Mouse (Mus musculus) hindbrain, embryonic 15.5 days (tissue): Measurements from ENCODE around the gene Scn3b. TPM values are rescaled to one million over a fixed set of nuclear protein-coding genes. Genes with fewer than 3 reads are reported as not detected.

Experiments used
- ATAC-seq: fragments of 200-750 bp; cut with Nextera tagmentation; 2 replicates; pipeline ENCODE4 v1.8.0; 2017; ENCODE audit warnings: low read depth, moderate number of reproducible peaks, moderate TSS enrichment; ENCODE audit not compliant: low FRiP score
- H3K27ac ChIP-seq: fragments of 300-500 bp; sonication (generic); replicated peaks from 2 replicates; pipeline ENCODE4 v1.5.1; 2015; ENCODE audit warnings: mild to moderate bottlenecking, inconsistent platforms
- H3K27me3 ChIP-seq: fragments of 300-500 bp; sonication (generic); 2 replicates; pipeline ENCODE4 v1.6.1; 2015; ENCODE audit warnings: control low read depth, inconsistent platforms
- H3K36me3 ChIP-seq: fragments of 300-500 bp; sonication (generic); 2 replicates; pipeline ENCODE4 v1.6.1; 2015; ENCODE audit warnings: control low read depth, inconsistent platforms
- H3K4me1 ChIP-seq: fragments of 300-500 bp; sonication (generic); replicated peaks from 2 replicates; pipeline ENCODE4 v1.6.1; 2015; ENCODE audit warnings: control low read depth, inconsistent platforms
- H3K4me2 ChIP-seq: fragments of 300-500 bp; sonication (generic); 2 replicates; pipeline ENCODE4 v1.6.1; 2015; ENCODE audit warnings: moderate library complexity, mild to moderate bottlenecking, inconsistent platforms
- H3K4me3 ChIP-seq: fragments of 300-500 bp; sonication (generic); 2 replicates; pipeline ENCODE4 v1.5.1; 2015; ENCODE audit warnings: mild to moderate bottlenecking, inconsistent platforms
- H3K9ac ChIP-seq: fragments of 300-500 bp; sonication (generic); 2 replicates; pipeline ENCODE4 v1.6.1; 2015; ENCODE audit warnings: inconsistent platforms
- H3K9me3 ChIP-seq: fragments of 300-500 bp; sonication (generic); 2 replicates; pipeline ENCODE4 v1.6.1; 2016; ENCODE audit warnings: control low read depth, inconsistent platforms
- WGBS: fragments of 180-500 bp; shearing (Covaris S2); methylation state at CpG from one replicate; pipeline ENCODE4 v1.1.7; 2015; 5-methylcytosine and 5-hydroxymethylcytosine counted together
- polyA plus RNA-seq: library from polyadenylated mRNA; unstranded; fragments of >200 nt; fragmentation: Nextera tagmentation; extraction: Ambion mirVana; gene quantifications from 2 replicates; pipeline ENCODE4 v1.2.1, GENCODE M21; 2015

Gene Scn3b
- polyA plus RNA-seq, 1 experiment from 2014 or later, result 151 TPM

- no peaks in the 10 kb centered on the region for H3K9me3 ChIP-seq
- no peaks in the 10 kb centered on the region for H3K27me3 ChIP-seq
- no peak overlapping the region for H3K4me3 ChIP-seq
- H3K9ac ChIP-seq, result no peak overlapping the region
- H3K4me2 ChIP-seq, result no peak overlapping the region
- H3K36me3 ChIP-seq, result peaks cover 86% of the 10 kb centered on the region
- no peak overlapping the region for H3K27ac ChIP-seq
- no peaks in the 10 kb centered on the region for H3K4me1 ChIP-seq
- no peak for ATAC-seq
- WGBS, result 90% methylated on average over 15 of the region's 15 CpGs
These were observed 31.3 kb downstream of the Scn3b start for GRCm38 (mm10) chr9:40300018-40300989.

GRCm38 (mm10) chr9:40301475-40301874 is 32.5 kb downstream of the Scn3b start:
- ATAC-seq, result no peak
- H3K4me3 ChIP-seq, result no peak overlapping the region

GRCm38 (mm10) chr9:40302375-40302774 is 33.4 kb downstream of the Scn3b start:
- no peaks in the 10 kb centered on the region for H3K9me3 ChIP-seq
- no peak overlapping the region for H3K4me2 ChIP-seq
- no peak overlapping the region for H3K9ac ChIP-seq
- no peaks in the 10 kb centered on the region for H3K4me1 ChIP-seq
- peaks cover 93% of the 10 kb centered on the region for H3K36me3 ChIP-seq
- 90% methylated on average over 8 of the region's 8 CpGs for WGBS
- no peaks in the 10 kb centered on the region for H3K27me3 ChIP-seq
- H3K27ac ChIP-seq, result no peak overlapping the region
- H3K4me3 ChIP-seq, result no peak overlapping the region
- ATAC-seq, result no peak

More at GRCm38 (mm10) chr9:40301475-40301874, 32.5 kb downstream of the Scn3b start:
- H3K36me3 ChIP-seq, result peaks cover 93% of the 10 kb centered on the region
- H3K27ac ChIP-seq, result no peak overlapping the region
- H3K9ac ChIP-seq, result no peak overlapping the region
- 93% methylated on average over 5 of the region's 5 CpGs for WGBS
- H3K9me3 ChIP-seq, result no peaks in the 10 kb centered on the region
- no peaks in the 10 kb centered on the region for H3K4me1 ChIP-seq
- H3K4me2 ChIP-seq, result no peak overlapping the region
- H3K27me3 ChIP-seq, result no peaks in the 10 kb centered on the region

GRCm38 (mm10) chr9:40304243-40304642 is 35.2 kb downstream of the Scn3b start:
- no peaks in the 10 kb centered on the region for H3K4me1 ChIP-seq
- H3K27ac ChIP-seq, result no peak overlapping the region
- WGBS, result 97% methylated on average over 8 of the region's 8 CpGs
- ATAC-seq, result no peak
- H3K4me2 ChIP-seq, result no peak overlapping the region
- H3K4me3 ChIP-seq, result no peak overlapping the region
- no peaks in the 10 kb centered on the region for H3K27me3 ChIP-seq
- H3K9me3 ChIP-seq, result no peaks in the 10 kb centered on the region
- H3K9ac ChIP-seq, result no peak overlapping the region
- peaks cover 90% of the 10 kb centered on the region for H3K36me3 ChIP-seq

GRCm38 (mm10) chr9:40307311-40307710 is 38.3 kb downstream of the Scn3b start:
- WGBS, result 77% methylated on average over 3 of the region's 3 CpGs
- H3K4me2 ChIP-seq, result no peak overlapping the region
- no peaks in the 10 kb centered on the region for H3K27me3 ChIP-seq
- no peak overlapping the region for H3K4me3 ChIP-seq
- H3K27ac ChIP-seq, result no peak overlapping the region
- no peaks in the 10 kb centered on the region for H3K9me3 ChIP-seq
- no peak overlapping the region for H3K9ac ChIP-seq
- ATAC-seq, result no peak
- H3K36me3 ChIP-seq, result peaks cover 89% of the 10 kb centered on the region
- no peaks in the 10 kb centered on the region for H3K4me1 ChIP-seq

GRCm38 (mm10) chr9:40309876-40310275 is 40.9 kb downstream of the Scn3b start:
- Histone ChIP-seq H3K4me1 (no peaks in the 10 kb centered on the region), H3K27me3 (no peaks in the 10 kb centered on the region), H3K36me3 (peaks cover 91% of the 10 kb centered on the region), H3K4me2 (no peak overlapping the region), H3K27ac (no peak overlapping the region), H3K9me3 (no peaks in the 10 kb centered on the region), H3K4me3 (no peak overlapping the region), H3K9ac (no peak overlapping the region)
- WGBS, result 97% methylated on average over 6 of the region's 6 CpGs
- no peak for ATAC-seq

GRCm38 (mm10) chr9:40311813-40312212 is 42.8 kb downstream of the Scn3b start:
- Histone ChIP-seq H3K27me3 (no peaks in the 10 kb centered on the region), H3K36me3 (peaks cover 87% of the 10 kb centered on the region), H3K9ac (no peak overlapping the region), H3K4me3 (no peak overlapping the region), H3K9me3 (no peaks in the 10 kb centered on the region), H3K4me2 (no peak overlapping the region), H3K27ac (no peak overlapping the region), H3K4me1 (no peaks in the 10 kb centered on the region)
- WGBS, result 57% methylated on average over 9 of the region's 9 CpGs
- no peak for ATAC-seq

- Histone ChIP-seq H3K4me2 (no peak overlapping the region), H3K27ac (no peak overlapping the region), H3K4me1 (no peaks in the 10 kb centered on the region), H3K27me3 (no peaks in the 10 kb centered on the region), H3K9ac (no peak overlapping the region), H3K9me3 (no peaks in the 10 kb centered on the region), H3K36me3 (peaks cover 46% of the 10 kb centered on the region), H3K4me3 (no peak overlapping the region)
- no peak for ATAC-seq
- 88% methylated on average over 9 of the region's 9 CpGs for WGBS
These were observed 48.0 kb downstream of the Scn3b start for GRCm38 (mm10) chr9:40316865-40317660.

GRCm38 (mm10) chr9:40317735-40318134 is 48.7 kb downstream of the Scn3b start:
- Histone ChIP-seq H3K9ac (no peak overlapping the region), H3K27ac (no peak overlapping the region), H3K9me3 (no peaks in the 10 kb centered on the region), H3K4me3 (no peak overlapping the region), H3K36me3 (peaks cover 39% of the 10 kb centered on the region), H3K4me1 (no peaks in the 10 kb centered on the region), H3K27me3 (no peaks in the 10 kb centered on the region), H3K4me2 (no peak overlapping the region)
- WGBS, result 90% methylated on average over 4 of the region's 4 CpGs
- ATAC-seq, result no peak

GRCm38 (mm10) chr9:40318771-40319170 is 49.8 kb downstream of the Scn3b start:
- no peaks in the 10 kb centered on the region for H3K4me1 ChIP-seq
- no peak overlapping the region for H3K9ac ChIP-seq
- no peaks in the 10 kb centered on the region for H3K27me3 ChIP-seq
- H3K4me3 ChIP-seq, result no peak overlapping the region
- H3K36me3 ChIP-seq, result peaks cover 31% of the 10 kb centered on the region
- WGBS, result 80% methylated on average over 5 of the region's 5 CpGs
- H3K9me3 ChIP-seq, result no peaks in the 10 kb centered on the region
- H3K4me2 ChIP-seq, result no peak overlapping the region
- H3K27ac ChIP-seq, result no peak overlapping the region
- no peak for ATAC-seq

- Histone ChIP-seq H3K36me3 (peaks cover 22% of the 10 kb centered on the region), H3K27me3 (no peaks in the 10 kb centered on the region), H3K4me1 (no peaks in the 10 kb centered on the region), H3K9ac (no peak overlapping the region), H3K9me3 (no peaks in the 10 kb centered on the region), H3K27ac (no peak overlapping the region), H3K4me2 (no peak overlapping the region), H3K4me3 (no peak overlapping the region)
- WGBS, result 88% methylated on average over 8 of the region's 8 CpGs
- no peak for ATAC-seq
These were observed 51.4 kb downstream of the Scn3b start for GRCm38 (mm10) chr9:40320405-40320804.
